Mouse (Mus musculus): ENCODE measurements around the gene Cdkn2c. TPM values are rescaled to one million over a fixed set of nuclear protein-coding genes. Genes with fewer than 3 reads are reported as not detected.

Gene Cdkn2c
- polyA plus RNA-seq, 1 experiment: 1.6 TPM

DNA sequence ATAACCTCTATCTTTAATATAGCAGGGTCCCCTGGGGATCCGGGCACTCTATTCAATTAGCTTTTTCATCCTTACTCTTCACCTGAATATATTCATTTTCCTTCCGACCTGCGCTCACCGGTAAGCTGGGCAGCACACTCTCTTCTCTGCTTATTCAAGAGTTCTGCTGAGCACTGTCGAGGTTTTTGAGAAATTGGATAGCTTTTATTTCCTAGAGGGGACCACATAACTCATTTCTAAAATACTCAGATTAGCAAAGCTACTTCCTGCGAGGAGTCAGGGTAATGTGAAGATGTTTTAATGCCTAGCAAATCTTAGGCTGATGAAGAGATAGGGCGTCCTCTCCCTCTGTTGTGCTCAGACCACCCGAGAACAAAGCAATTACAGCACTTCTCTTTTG is 8.2 kb downstream of the Cdkn2c start:
- no peak overlapping the region for H3K4me3 ChIP-seq (replicated peaks)
- H3K9me3 ChIP-seq: no peaks in the 10 kb centered on the region
- peaks cover 23% of the 10 kb centered on the region for H3K4me1 ChIP-seq
- H3K36me3 ChIP-seq (replicated peaks; ENCODE audit: low read length): no peaks in the 10 kb centered on the region
- H3K27me3 ChIP-seq (replicated peaks): peaks cover 77% of the 10 kb centered on the region
- TF ChIP-seq FLI1 (IDR thresholded peaks at IDR 0.05; ENCODE audit: low read length): no peak
- no peak for TF ChIP-seq GATA1 (IDR thresholded peaks at IDR 0.05; ENCODE audit: borderline replicate concordance, low read length)

GRCm38 (mm10) chr4:109657851-109658500 is 9.0 kb downstream of the Cdkn2c start:
- H3K9me3 ChIP-seq: no peaks in the 10 kb centered on the region
- H3K4me3 ChIP-seq (replicated peaks): peak overlapping the region; percentile 90
- H3K4me1 ChIP-seq: peaks cover 23% of the 10 kb centered on the region
- H3K27me3 ChIP-seq (replicated peaks): peaks cover 77% of the 10 kb centered on the region
- no peaks in the 10 kb centered on the region for H3K36me3 ChIP-seq (replicated peaks; ENCODE audit: low read length)
- no peak for TF ChIP-seq GATA1 (IDR thresholded peaks at IDR 0.05; ENCODE audit: borderline replicate concordance, low read length)
- no peak for TF ChIP-seq FLI1 (IDR thresholded peaks at IDR 0.05; ENCODE audit: low read length)

DNA sequence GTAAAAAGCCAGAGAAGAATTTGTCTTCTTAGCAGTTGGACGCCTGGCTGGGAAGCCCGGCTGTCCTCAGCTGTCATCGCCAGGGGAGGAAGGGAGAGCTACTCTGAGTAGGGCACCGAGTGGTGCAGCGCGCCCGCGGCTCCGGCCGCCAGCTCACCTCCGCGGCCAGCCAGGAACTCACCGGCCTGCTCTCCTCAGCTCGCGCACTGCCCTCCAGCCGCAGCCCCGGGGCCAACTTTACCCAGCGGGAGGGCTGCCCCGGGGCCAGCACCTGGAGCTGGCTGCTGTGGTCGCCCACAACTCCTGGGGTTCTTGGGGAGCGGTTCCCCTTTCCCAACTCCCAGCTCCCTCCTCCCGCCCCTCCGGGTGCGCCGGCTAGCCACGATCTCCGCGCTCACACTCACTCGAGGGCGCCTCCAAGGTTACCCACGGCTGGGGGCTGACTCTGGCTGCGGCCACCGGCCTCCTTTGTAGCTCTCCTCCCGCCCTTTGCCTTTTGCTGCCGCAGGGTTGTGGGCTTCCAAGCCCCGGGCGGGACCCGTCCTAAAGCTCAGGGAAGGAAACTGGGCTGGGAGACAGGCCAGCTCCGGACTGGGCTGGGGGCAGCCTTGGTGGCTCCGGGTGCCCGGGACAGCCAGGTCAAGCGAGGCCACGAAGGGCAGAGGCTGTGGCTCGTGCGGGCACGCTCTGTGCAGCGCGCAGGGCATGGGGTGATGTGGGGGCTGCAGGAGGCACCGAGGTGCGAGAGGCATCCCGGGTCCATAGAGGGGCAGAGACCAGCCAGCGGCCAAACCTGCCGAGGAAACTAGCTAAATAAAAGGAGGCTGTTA is 9.8 kb downstream of the Cdkn2c start:
- H3K9me3 ChIP-seq: no peaks in the 10 kb centered on the region
- H3K27me3 ChIP-seq (replicated peaks): peaks cover 73% of the 10 kb centered on the region
- peaks cover 23% of the 10 kb centered on the region for H3K4me1 ChIP-seq
- H3K36me3 ChIP-seq (replicated peaks; ENCODE audit: low read length): no peaks in the 10 kb centered on the region
- H3K4me3 ChIP-seq (replicated peaks): peak overlapping the region; percentile 90
- no peak for TF ChIP-seq GATA1 (IDR thresholded peaks at IDR 0.05; ENCODE audit: borderline replicate concordance, low read length)
- no peak for TF ChIP-seq FLI1 (IDR thresholded peaks at IDR 0.05; ENCODE audit: low read length)

DNA sequence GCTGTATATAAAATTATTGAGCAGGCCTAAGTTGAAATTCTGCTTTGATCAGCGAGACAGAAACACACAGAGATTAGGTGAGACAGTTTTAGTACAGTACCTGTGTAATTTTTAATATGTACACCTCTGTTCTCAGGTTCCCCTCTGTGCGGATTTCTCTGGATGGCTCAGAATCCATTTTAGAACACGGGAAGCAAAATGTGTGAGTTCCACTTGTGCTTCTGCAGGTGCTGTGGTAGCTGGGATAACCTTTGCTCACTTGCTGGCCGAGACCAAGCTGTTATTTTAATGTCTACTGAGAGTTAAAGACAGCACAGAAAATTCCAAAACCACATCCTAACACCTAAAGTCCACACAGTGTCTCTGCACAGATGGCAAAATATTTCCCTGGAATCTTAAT is 10.7 kb downstream of the Cdkn2c start:
- peaks cover 67% of the 10 kb centered on the region for H3K27me3 ChIP-seq (replicated peaks)
- H3K4me3 ChIP-seq (replicated peaks): no peak overlapping the region
- no peaks in the 10 kb centered on the region for H3K36me3 ChIP-seq (replicated peaks; ENCODE audit: low read length)
- H3K4me1 ChIP-seq: peaks cover 22% of the 10 kb centered on the region
- no peaks in the 10 kb centered on the region for H3K9me3 ChIP-seq
- TF ChIP-seq GATA1 (IDR thresholded peaks at IDR 0.05; ENCODE audit: borderline replicate concordance, low read length) (no peak), FLI1 (IDR thresholded peaks at IDR 0.05; ENCODE audit: low read length) (no peak)

GRCm38 (mm10) chr4:109655738-109656137 is 11.3 kb downstream of the Cdkn2c start:
- Histone ChIP-seq H3K4me1 (peaks cover 18% of the 10 kb centered on the region), H3K4me3 (replicated peaks) (no peak overlapping the region), H3K9me3 (no peaks in the 10 kb centered on the region), H3K36me3 (replicated peaks; ENCODE audit: low read length) (no peaks in the 10 kb centered on the region), H3K27me3 (replicated peaks) (peaks cover 63% of the 10 kb centered on the region)
- no peak for TF ChIP-seq FLI1 (IDR thresholded peaks at IDR 0.05; ENCODE audit: low read length)
- TF ChIP-seq GATA1 (IDR thresholded peaks at IDR 0.05; ENCODE audit: borderline replicate concordance, low read length): no peak

DNA sequence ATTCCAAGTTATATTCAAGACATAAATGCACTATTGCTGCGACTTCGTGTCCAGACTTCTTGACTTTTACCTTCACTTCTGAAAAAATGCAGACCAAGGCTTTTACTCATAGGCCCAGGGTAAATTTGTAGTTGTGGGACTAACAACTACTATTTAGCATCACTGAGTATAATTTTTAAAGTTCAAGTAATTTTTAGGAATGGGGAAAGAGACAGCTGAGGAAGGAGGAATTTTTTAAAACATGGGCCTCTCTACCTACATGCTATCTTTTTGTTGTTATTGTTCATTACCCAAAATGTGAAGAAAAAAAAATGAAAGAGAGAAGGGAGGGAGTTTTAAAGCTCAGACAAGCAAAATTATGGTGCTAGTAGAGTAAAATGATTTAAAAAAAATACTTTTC is 12.3 kb downstream of the Cdkn2c start:
- peaks cover 55% of the 10 kb centered on the region for H3K27me3 ChIP-seq (replicated peaks)
- no peaks in the 10 kb centered on the region for H3K9me3 ChIP-seq
- no peak for TF ChIP-seq GATA1 (IDR thresholded peaks at IDR 0.05; ENCODE audit: borderline replicate concordance, low read length)
- TF ChIP-seq FLI1 (IDR thresholded peaks at IDR 0.05; ENCODE audit: low read length): no peak
- H3K4me3 ChIP-seq (replicated peaks): no peak overlapping the region
- peaks cover 18% of the 10 kb centered on the region for H3K4me1 ChIP-seq
- no peaks in the 10 kb centered on the region for H3K36me3 ChIP-seq (replicated peaks; ENCODE audit: low read length)

DNA sequence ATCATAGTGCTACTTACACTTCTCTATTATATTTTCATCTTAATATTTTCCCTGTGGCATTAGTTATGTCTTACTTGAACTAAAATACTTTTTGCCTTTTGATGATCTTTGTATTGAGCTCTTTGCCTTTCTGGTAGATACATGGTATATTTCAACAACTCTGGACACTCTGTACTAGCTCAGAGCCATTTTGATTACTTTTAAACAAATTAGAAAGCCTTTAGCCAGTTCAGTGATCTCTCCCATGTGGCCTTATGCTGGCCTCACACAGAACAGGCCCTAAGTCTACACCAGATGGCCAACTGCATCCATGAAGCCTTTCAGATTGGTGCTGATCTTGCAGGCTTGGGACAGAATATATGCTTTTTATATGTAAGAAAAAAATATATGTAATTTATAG is 13.7 kb downstream of the Cdkn2c start:
- Histone ChIP-seq H3K4me1 (peaks cover 22% of the 10 kb centered on the region), H3K4me3 (replicated peaks) (no peak overlapping the region), H3K36me3 (replicated peaks; ENCODE audit: low read length) (no peaks in the 10 kb centered on the region), H3K27me3 (replicated peaks) (peaks cover 42% of the 10 kb centered on the region), H3K9me3 (peaks cover 6% of the 10 kb centered on the region; the same call in 1 of the 2 replicates)
- TF ChIP-seq GATA1 (IDR thresholded peaks at IDR 0.05; ENCODE audit: borderline replicate concordance, low read length) (no peak), FLI1 (IDR thresholded peaks at IDR 0.05; ENCODE audit: low read length) (no peak)

DNA sequence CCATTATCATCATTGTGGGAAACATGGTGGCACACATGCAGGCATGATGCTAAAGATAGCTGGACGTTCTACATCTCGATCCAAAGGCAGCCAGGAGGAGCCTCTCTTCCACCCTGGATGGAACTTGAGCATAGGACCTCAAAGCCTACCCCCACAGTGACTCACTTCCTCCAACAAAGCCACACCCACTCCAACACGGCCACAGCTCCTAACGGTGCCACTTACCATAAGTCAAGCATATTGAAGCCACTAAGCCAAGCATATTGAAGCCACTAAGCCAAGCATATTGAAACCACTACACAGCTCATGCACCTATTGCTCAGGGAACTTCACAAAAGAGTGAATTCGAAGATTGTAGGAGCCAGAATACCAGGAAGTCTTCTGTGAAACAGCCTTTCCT is 17.7 kb downstream of the Cdkn2c start:
- Histone ChIP-seq H3K27me3 (replicated peaks) (peaks cover 7% of the 10 kb centered on the region), H3K36me3 (replicated peaks; ENCODE audit: low read length) (no peaks in the 10 kb centered on the region), H3K9me3 (peaks cover 6% of the 10 kb centered on the region; the same call in 1 of the 2 replicates), H3K4me1 (peaks cover 4% of the 10 kb centered on the region), H3K4me3 (replicated peaks) (no peak overlapping the region)
- TF ChIP-seq FLI1 (IDR thresholded peaks at IDR 0.05; ENCODE audit: low read length) (no peak), GATA1 (IDR thresholded peaks at IDR 0.05; ENCODE audit: borderline replicate concordance, low read length) (no peak)

- peaks cover 2% of the 10 kb centered on the region for H3K27me3 ChIP-seq (replicated peaks)
- no peak for TF ChIP-seq GATA1 (IDR thresholded peaks at IDR 0.05; ENCODE audit: borderline replicate concordance, low read length)
- no peak for TF ChIP-seq FLI1 (IDR thresholded peaks at IDR 0.05; ENCODE audit: low read length)
Observed at GRCm38 (mm10) chr4:109647281-109647680, 19.7 kb downstream of the Cdkn2c start.

DNA sequence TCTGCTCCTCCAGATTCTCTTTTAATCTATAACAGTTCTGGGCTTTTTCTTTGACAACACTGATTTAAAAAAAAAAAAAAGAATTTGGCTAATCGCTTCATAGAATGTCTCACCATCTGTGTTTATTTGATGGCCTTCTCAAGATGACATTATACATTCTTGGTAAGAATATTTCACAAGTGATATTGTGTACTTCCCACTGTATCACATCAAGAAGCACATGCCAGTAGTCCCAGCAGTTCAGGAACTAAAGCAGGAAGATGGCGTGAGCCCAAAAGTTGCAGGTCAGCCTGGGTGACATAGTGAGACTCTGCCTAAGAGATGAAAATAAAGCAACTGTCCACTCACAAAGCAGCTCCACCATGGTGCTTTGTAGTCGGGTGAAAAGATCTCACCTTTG is 25.5 kb downstream of the Cdkn2c start:
- H3K27me3 ChIP-seq (replicated peaks): peaks cover 3% of the 10 kb centered on the region
- TF ChIP-seq GATA1 (IDR thresholded peaks at IDR 0.05; ENCODE audit: borderline replicate concordance, low read length): no peak
- TF ChIP-seq FLI1 (IDR thresholded peaks at IDR 0.05; ENCODE audit: low read length): no peak
- H3K36me3 ChIP-seq (replicated peaks; ENCODE audit: low read length): no peaks in the 10 kb centered on the region
- H3K4me1 ChIP-seq: no peaks in the 10 kb centered on the region
- H3K9me3 ChIP-seq: no peaks in the 10 kb centered on the region
- H3K4me3 ChIP-seq (replicated peaks): no peak overlapping the region

More at GRCm38 (mm10) chr4:109647281-109647680, 19.7 kb downstream of the Cdkn2c start:
- H3K9me3 ChIP-seq: peaks cover 6% of the 10 kb centered on the region; the same call in 1 of the 2 replicates
- no peak overlapping the region for H3K4me3 ChIP-seq (replicated peaks)
- no peaks in the 10 kb centered on the region for H3K36me3 ChIP-seq (replicated peaks; ENCODE audit: low read length)
- peaks cover 4% of the 10 kb centered on the region for H3K4me1 ChIP-seq

All from megakaryocyte, embryonic 14.5 days (primary cell).